Mouse (Mus musculus) embryonic facial prominence, embryonic 15.5 days (tissue): ENCODE measurements around the gene Adgrg1. TPM values are rescaled to one million over a fixed set of nuclear protein-coding genes. Genes with fewer than 3 reads are reported as not detected.
A peak's percentile ranks its signal among the peaks of the same experiment; 100 is the strongest.
"Not testable (repeated sequence)": the region's sequence is repeated elsewhere in the genome, so short reads cannot be mapped to it uniquely, and the experiment has no call there.

Source experiments
- ATAC-seq: fragments of 200-750 bp; cut with Nextera tagmentation; 2 replicates; pipeline ENCODE4 v1.8.0; 2017; ENCODE audit warnings: low read depth, moderate TSS enrichment; ENCODE audit not compliant: insufficient number of reproducible peaks, low FRiP score, low TSS enrichment
- H3K27ac ChIP-seq: fragments of 300-500 bp; sonication (generic); replicated peaks from 2 replicates; pipeline ENCODE4 v1.5.1; 2015; ENCODE audit warnings: mild to moderate bottlenecking, inconsistent platforms
- H3K27me3 ChIP-seq: fragments of 300-500 bp; sonication (generic); 2 replicates; pipeline ENCODE4 v1.6.1; 2015; ENCODE audit warnings: inconsistent platforms
- H3K36me3 ChIP-seq: fragments of 300-500 bp; sonication (generic); 2 replicates; pipeline ENCODE4 v1.6.1; 2015; ENCODE audit warnings: mild to moderate bottlenecking, inconsistent platforms
- H3K4me1 ChIP-seq: fragments of 300-500 bp; sonication (generic); 2 replicates; pipeline ENCODE4 v1.6.1; 2015; ENCODE audit warnings: inconsistent platforms
- H3K4me2 ChIP-seq: fragments of 300-500 bp; sonication (generic); replicated peaks from 2 replicates; pipeline ENCODE4 v1.6.1; 2015; ENCODE audit warnings: mild to moderate bottlenecking, inconsistent platforms
- H3K4me3 ChIP-seq: fragments of 300-500 bp; sonication (generic); replicated peaks from 2 replicates; pipeline ENCODE4 v1.5.1; 2015; ENCODE audit warnings: mild to moderate bottlenecking, inconsistent platforms
- H3K9ac ChIP-seq: fragments of 300-500 bp; sonication (generic); 2 replicates; pipeline ENCODE4 v1.6.1; 2015; ENCODE audit warnings: inconsistent platforms
- H3K9me3 ChIP-seq: fragments of 300-500 bp; sonication (generic); replicated peaks from 2 replicates; pipeline ENCODE4 v1.6.1; 2016; ENCODE audit warnings: inconsistent platforms
- WGBS: fragments of 180-500 bp; shearing (Covaris S2); methylation state at CpG from one replicate; pipeline ENCODE4 v1.1.7; 2015; 5-methylcytosine and 5-hydroxymethylcytosine counted together
- polyA plus RNA-seq: library from polyadenylated mRNA; unstranded; fragments of >200 nt; fragmentation: Nextera tagmentation; extraction: Ambion mirVana; gene quantifications from 2 replicates; pipeline ENCODE4 v1.2.1, GENCODE M21; 2015

Adgrg1 gene
- polyA plus RNA-seq, 1 experiment from 2014 or later: 31.9 TPM

DNA sequence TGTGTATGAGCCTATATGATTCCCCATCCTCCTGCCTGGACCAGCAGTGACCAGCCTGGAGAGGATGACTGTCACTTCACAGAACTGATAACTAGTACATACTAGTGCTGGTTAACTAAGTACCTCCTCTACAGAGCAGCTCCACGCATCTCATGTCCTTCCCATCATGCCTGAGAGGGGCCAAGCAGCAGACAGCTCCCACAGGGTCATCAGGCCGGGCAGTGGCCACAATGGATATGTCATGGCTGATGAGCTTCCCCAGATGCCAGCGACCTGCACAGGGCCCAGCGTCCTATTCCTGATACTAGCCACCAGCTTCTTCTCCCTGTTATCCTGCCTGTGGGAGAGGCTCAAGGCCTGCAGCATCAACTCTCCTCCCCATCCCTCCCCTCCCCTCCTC lies 42.1 kb downstream of the Adgrg1 start:
- Histone ChIP-seq H3K27me3 (no peaks in the 10 kb centered on the region), H3K36me3 (no peaks in the 10 kb centered on the region), H3K4me2 (no peak overlapping the region), H3K4me1 (no peaks in the 10 kb centered on the region), H3K9me3 (no peaks in the 10 kb centered on the region), H3K4me3 (no peak overlapping the region), H3K27ac (no peak overlapping the region), H3K9ac (no peak overlapping the region)
- 54% methylated on average over 4 of the region's 4 CpGs for WGBS
- no peak for ATAC-seq

- 69% methylated on average over 11 of the region's 11 CpGs for WGBS
- Histone ChIP-seq H3K27me3 (no peaks in the 10 kb centered on the region), H3K4me2 (no peak within 1 kb of the TSS), H3K27ac (no peak within 1 kb of the TSS), H3K9ac (no peak within 1 kb of the TSS), H3K4me1 (no peaks in the 10 kb centered on the region), H3K36me3 (no peaks in the 10 kb centered on the region), H3K9me3 (no peaks in the 10 kb centered on the region), H3K4me3 (no peak within 1 kb of the TSS)
- ATAC-seq: no peak
These were observed 42.9 kb downstream of the Adgrg1 start, which contains the start of gene Adgrg3 for GRCm38 (mm10) chr8:95017451-95017850. Gene Adgrg3 (plus strand): TSS chr8:95017692.

DNA sequence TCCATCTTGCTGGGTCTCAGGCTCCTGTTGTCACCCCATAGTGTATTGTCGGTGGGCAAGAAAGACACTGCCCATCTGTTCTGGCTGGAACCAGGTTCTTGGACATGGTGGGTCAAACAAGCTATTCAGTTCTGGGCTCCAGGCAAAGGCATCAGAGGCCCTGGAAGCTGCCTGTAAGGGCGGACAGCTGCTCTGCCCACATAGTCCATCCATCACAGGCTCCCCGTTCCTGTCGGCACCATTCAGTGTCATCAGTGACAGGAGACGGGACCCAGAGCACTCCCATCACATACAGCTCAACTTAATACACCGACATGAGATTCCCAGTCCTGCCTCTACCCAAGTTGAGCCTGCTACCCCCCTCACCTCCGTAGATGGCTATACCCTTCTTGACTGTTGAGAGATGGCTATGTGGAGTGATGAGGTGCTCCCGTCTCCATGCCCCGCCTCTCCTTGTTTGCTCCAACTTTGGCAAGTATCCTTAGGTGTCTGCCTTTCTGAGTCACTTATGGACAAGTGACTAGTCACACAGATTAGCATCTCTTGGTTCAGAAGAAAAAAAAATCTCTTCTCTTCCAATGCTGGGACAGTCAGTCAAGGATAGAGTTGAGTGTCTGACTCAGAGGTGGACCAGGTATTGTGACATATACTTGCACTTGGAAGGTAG lies 43.6 kb downstream of the Adgrg1 start:
- 83% methylated on average over 9 of the region's 9 CpGs for WGBS
- H3K9me3 ChIP-seq: no peaks in the 10 kb centered on the region
- no peak overlapping the region for H3K4me3 ChIP-seq
- no peaks in the 10 kb centered on the region for H3K36me3 ChIP-seq
- no peak for ATAC-seq
- no peaks in the 10 kb centered on the region for H3K4me1 ChIP-seq
- H3K27ac ChIP-seq: no peak overlapping the region
- no peak overlapping the region for H3K4me2 ChIP-seq
- no peaks in the 10 kb centered on the region for H3K27me3 ChIP-seq
- no peak overlapping the region for H3K9ac ChIP-seq

GRCm38 (mm10) chr8:95020293-95020777 lies 45.8 kb downstream of the Adgrg1 start:
- Histone ChIP-seq H3K9me3 (no peaks in the 10 kb centered on the region), H3K9ac (no peak overlapping the region), H3K4me3 (no peak overlapping the region), H3K27ac (no peak overlapping the region), H3K4me1 (no peaks in the 10 kb centered on the region), H3K27me3 (no peaks in the 10 kb centered on the region), H3K36me3 (no peaks in the 10 kb centered on the region), H3K4me2 (no peak overlapping the region)
- ATAC-seq: no peak
- 55% methylated on average over 12 of the region's 12 CpGs for WGBS

DNA sequence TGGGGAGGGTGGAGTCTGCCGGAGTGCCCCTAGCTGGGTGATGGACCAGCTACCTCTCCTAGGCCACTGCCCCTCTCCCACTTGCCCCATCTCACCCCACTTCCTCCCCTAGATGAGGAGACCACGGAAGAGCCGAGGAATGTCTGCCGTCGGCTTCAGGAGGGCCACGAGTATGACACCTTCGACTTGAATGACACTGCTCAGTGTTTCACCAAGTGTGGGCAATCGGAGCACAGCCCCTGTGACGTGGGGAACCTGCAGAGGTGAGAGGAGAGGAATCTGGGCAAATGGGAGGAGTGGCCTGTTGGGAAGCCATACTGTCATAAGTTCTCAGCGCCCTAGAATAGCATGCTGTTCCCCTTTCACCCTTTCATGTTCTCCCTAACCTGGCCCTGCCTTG lies 46.3 kb downstream of the Adgrg1 start:
- H3K27ac ChIP-seq: no peak overlapping the region
- no peaks in the 10 kb centered on the region for H3K36me3 ChIP-seq
- H3K27me3 ChIP-seq: no peaks in the 10 kb centered on the region
- no peak overlapping the region for H3K9ac ChIP-seq
- H3K4me2 ChIP-seq: no peak overlapping the region
- H3K4me3 ChIP-seq: no peak overlapping the region
- 75% methylated on average over 10 of the region's 10 CpGs for WGBS
- no peaks in the 10 kb centered on the region for H3K9me3 ChIP-seq
- no peaks in the 10 kb centered on the region for H3K4me1 ChIP-seq
- ATAC-seq: no peak

DNA sequence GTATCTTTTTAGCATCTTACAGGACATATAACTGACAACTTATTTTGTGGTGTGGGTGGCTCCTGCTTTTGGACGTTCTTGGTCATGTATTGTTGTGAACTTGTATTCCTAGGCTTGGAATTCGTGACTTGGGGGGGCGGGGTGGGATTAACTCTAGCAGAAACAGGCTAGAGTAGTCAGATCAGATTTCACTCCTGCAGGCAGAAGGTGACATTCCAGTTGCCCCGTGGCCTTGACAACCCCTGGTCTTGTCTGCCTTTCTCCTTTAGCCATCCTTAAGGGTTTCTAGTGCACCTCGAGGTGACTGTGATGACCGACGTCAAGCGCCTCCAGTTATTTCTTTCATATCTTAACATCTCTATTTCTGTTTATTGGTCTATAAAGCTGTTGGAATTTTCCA lies 48.6 kb downstream of the Adgrg1 start:
- 22% methylated on average over 8 of the region's 8 CpGs for WGBS
- Histone ChIP-seq H3K9me3 (no peaks in the 10 kb centered on the region), H3K4me1 (no peaks in the 10 kb centered on the region), H3K4me2 (no peak overlapping the region), H3K36me3 (no peaks in the 10 kb centered on the region), H3K27ac (no peak overlapping the region), H3K27me3 (no peaks in the 10 kb centered on the region), H3K4me3 (no peak overlapping the region), H3K9ac (no peak overlapping the region)
- no peak for ATAC-seq

GRCm38 (mm10) chr8:95024387-95024786 lies 49.8 kb downstream of the Adgrg1 start:
- H3K4me1 ChIP-seq: no peaks in the 10 kb centered on the region
- no peaks in the 10 kb centered on the region for H3K9me3 ChIP-seq
- H3K9ac ChIP-seq: no peak overlapping the region
- no peaks in the 10 kb centered on the region for H3K36me3 ChIP-seq
- no peak overlapping the region for H3K27ac ChIP-seq
- H3K4me2 ChIP-seq: no peak overlapping the region
- H3K27me3 ChIP-seq: no peaks in the 10 kb centered on the region
- no peak overlapping the region for H3K4me3 ChIP-seq
- 73% methylated on average over 4 of the region's 4 CpGs for WGBS
- no peak for ATAC-seq

DNA sequence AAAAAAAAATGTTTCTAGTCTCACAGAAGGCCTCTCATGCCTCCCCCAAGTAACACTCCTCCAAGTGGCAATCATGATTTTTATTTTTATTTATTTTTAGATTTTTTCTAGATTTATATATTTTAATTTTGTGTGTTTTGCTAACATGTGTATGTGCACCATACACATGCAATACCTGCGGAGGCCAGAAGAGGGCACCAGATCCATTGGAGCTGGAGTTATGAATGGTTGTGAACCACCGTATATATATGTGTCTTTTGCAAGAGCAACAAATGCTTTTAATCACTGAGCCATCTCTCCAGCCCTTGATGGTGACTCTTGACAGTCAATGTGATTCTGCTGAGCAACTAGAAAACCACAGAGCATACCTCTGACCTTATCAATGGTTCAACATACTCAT lies 50.9 kb downstream of the Adgrg1 start:
- no peak overlapping the region for H3K4me2 ChIP-seq
- H3K4me3 ChIP-seq: no peak overlapping the region
- ATAC-seq: no peak
- H3K9ac ChIP-seq: no peak overlapping the region
- H3K4me1 ChIP-seq: no peaks in the 10 kb centered on the region
- H3K36me3 ChIP-seq: no peaks in the 10 kb centered on the region
- no peak overlapping the region for H3K27ac ChIP-seq
- no peaks in the 10 kb centered on the region for H3K27me3 ChIP-seq
- WGBS: 59% methylated on average over 2 of the region's 2 CpGs
- H3K9me3 ChIP-seq: no peaks in the 10 kb centered on the region

GRCm38 (mm10) chr8:95028391-95028790 lies 53.8 kb downstream of the Adgrg1 start:
- not testable (repeated sequence) for H3K9me3 ChIP-seq, ATAC-seq, H3K27ac ChIP-seq, H3K27me3 ChIP-seq, H3K36me3 ChIP-seq, H3K4me3 ChIP-seq, H3K9ac ChIP-seq, H3K4me2 ChIP-seq, H3K4me1 ChIP-seq
- WGBS: 60% methylated on average over 7 of the region's 7 CpGs

DNA sequence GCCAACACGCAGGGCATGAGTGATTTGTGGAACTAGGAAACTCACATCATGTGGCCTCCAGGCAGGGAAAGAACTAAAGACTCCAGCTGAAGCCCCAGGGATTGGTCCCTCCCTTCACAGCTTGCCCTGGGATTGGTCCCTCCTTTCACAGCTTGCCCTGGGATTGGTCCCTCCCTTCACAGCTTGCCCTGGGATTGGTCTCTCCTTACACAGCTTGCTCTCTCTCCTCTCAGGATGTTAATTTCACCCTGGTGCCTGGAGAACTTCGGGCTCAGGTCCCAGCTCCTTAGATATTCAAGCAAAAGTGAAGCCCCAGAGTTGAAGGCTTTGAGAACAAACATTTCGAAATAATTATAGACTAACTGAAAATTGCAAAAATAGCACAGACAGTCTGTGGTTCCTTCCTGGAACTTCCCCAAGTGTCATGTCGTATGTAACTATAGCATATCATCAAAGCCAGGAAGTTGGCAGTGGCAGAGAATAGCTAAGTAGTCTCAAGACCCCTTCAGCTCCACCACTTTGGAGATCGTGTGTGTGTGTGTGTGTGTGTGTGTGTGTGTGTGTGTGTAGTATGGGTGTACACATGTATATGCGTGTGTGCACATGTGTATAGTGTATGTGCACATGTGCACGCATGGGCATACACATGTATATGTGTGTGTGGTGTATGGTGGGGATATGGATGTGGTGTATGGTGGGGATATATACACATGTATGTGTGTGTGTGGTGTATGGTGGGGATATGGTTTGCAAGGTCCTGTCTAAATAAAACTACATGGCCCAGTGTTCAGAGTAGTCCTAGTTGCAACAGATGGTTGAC lies 62.8 kb downstream of the Adgrg1 start:
- Histone ChIP-seq H3K4me3 (no peak overlapping the region), H3K4me2 (no peak overlapping the region), H3K9me3 (no peaks in the 10 kb centered on the region), H3K27ac (peak overlapping the region; percentile 66), H3K27me3 (no peaks in the 10 kb centered on the region), H3K36me3 (no peaks in the 10 kb centered on the region), H3K9ac (no peak overlapping the region), H3K4me1 (peaks cover 17% of the 10 kb centered on the region)
- peak; percentile 87 for ATAC-seq
- WGBS: 44% methylated on average over 7 of the region's 7 CpGs

GRCm38 (mm10) chr8:95041883-95042784 lies 67.6 kb downstream of the Adgrg1 start:
- H3K36me3 ChIP-seq: no peaks in the 10 kb centered on the region
- H3K27me3 ChIP-seq: no peaks in the 10 kb centered on the region
- no peak overlapping the region for H3K9ac ChIP-seq
- peaks cover 4% of the 10 kb centered on the region; the same call in 1 of the 2 replicates for H3K4me1 ChIP-seq
- no peak for ATAC-seq
- H3K9me3 ChIP-seq: no peaks in the 10 kb centered on the region
- 62% methylated on average over 6 of the region's 6 CpGs for WGBS
- no peak overlapping the region for H3K4me2 ChIP-seq
- H3K27ac ChIP-seq: no peak overlapping the region
- no peak overlapping the region for H3K4me3 ChIP-seq
